Mouse (Mus musculus) right cerebral cortex, adult 18-20 months (tissue): ENCODE data around the gene Washc2.
A peak's percentile ranks its signal among the peaks of the same experiment; 100 is the strongest.

ENCODE experiments used
- DNase-seq: peaks from one replicate; pipeline ENCODE4 v3.0.0; 2022; ENCODE audit warnings: mixed read lengths

Gene Washc2

DNA sequence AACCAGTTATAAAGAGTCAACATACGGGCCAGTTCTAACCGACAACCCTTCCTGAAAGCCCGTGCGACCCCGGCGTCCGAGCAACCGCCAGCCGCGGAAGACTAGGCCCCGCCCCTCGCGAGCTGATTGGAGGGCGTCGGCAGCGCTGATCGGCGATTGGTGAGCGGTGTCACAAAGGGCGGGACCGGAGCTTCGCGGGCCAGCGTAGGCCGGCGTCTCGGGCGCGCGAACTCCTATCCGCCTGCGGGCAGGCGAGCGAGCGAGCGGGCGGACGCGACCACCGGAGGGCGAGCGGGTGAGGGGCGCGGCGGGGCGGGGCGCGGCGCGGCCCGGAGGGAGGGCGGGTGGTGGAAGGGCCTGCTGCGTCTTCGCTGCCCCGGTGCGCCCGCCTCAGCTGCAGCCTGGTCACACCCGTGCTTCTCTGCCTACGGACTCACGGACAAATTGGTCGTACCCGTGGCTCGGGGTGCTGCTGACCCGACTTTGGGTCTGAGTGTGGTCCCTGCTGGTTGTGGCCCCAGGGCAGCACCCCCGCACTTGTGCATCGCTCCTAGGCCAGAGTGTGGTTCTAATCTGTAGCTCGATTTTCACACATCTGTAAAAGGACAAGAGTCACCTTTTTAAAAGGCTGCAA is 56.3 kb downstream of the Washc2 start, which contains the start of gene Zfand4:
Gene Zfand4 (plus strand): TSS at position 205 of the 634 bp plus-strand sequence.
- DNase-seq, result peak; percentile 93

- DNase-seq, result no peak
Measured at GRCm38 (mm10) chr6:116264836-116265235, 57.0 kb downstream of the Washc2 start.

DNA sequence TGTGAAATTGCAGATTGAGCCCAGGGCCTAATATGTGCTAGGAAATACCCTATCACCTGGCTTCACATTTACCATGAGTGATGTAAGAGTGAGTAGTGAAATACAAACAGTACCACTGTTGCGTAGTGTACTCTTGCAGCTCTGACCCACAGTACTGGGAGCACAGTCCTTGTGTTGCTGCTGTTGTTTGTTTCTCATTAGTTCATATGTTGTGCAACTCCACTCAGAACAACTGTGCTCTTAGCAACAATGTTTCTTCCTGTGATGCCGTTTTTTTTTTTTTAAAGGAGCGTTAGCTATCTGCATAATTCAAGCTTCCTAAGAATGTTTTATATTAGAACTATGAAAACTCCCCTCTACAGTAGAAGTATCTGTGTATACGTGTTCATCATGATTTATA is 57.8 kb downstream of the Washc2 start:
- no peak for DNase-seq

DNA sequence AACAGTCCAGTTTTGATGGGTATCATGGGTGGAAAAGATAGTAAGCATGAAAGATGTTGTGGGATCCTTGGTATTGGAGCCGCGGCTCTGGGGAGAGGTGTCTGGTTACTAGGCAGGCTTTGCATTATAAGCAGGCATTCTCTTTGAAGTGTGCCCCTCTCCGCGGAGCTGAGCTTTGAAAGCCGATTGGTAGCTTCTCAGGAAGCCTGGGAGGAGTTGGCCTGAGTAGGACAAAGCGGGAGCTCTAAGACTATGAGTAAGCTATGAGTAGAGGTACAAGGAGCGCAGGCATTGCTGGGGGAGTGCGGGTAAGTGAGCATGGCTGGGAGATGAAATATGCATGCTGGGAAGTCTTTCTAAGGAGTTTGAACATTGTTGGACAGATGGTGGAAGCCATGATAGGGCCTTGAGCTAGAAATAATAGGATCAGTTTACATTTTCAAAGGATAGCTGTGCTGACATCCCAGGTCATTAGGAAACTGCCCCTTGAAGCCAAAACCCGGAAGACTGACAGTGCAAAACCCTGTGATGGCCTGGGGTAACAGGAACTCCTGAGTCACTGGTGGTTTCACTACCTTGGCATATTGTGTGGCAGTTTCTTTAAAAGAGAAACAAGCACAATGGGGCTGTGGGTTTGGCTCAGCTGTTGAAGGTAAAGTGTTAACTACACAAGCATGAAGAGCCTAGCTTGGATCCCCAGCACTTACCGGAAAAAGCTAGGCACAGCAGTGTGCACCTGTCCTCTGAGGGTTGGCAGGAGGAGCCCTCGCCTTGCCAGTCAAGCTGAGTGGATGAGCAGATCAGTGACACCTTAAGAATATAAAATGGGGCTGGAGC is 58.7 kb downstream of the Washc2 start:
- no peak for DNase-seq

- no peak for DNase-seq
Measured at GRCm38 (mm10) chr6:116267110-116267423, 59.2 kb downstream of the Washc2 start.

DNA sequence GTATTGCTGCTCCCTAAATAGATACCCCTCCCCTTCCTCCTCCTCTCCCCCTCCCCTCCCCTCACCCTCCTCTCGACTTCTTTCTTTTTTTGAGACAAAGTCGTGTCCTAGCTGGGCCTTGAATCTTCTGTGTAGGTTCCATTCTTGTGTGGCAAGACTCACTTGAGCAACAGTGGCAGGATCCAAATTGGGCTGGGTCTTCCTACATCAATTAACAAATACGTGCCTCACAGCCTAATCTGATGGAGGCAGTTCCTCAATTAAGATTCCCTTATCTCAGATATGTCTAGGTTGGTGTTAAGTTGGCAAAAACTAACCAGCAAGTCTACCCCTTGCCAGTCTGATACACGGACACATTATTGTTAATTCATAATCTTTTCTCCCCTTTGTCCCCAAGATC is 67.9 kb downstream of the Washc2 start:
- DNase-seq, result no peak

DNA sequence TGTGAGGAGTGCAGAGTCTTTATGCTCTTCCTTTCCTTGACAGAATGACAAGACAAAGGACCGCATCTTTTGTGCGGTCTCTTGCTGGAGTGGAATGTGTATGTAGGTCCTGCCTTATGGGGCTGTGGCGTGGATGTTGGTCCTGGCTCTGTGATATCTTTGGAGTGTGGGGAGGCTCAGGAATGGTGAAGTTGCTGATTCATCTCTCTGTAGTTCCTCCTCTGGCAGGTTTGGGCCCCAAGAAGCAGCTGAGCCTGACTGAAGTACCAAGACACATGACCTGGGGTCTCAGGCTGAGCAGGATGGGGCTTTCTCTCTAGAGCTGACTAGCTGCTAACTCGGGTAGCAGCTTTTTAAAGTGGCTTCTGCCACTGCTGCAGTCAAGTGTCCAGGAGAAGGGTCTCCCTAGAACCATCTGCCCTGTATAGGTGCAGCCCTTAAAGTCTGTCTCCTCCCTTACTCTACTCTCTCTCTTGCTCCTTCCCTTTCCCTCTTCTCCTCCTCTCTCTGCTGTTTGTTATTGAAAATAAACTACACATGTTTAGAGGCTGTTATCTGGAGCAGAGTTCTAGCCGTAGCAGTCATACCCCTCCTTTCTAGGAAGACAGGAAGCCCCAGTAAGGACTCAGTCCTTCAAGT is 71.0 kb downstream of the Washc2 start:
- no peak for DNase-seq

GRCm38 (mm10) chr6:116281014-116281413 is 73.2 kb downstream of the Washc2 start:
- DNase-seq, result no peak

- DNase-seq, result no peak
Measured at GRCm38 (mm10) chr6:116282546-116282945, 74.7 kb downstream of the Washc2 start.

- DNase-seq, result no peak
Measured at GRCm38 (mm10) chr6:116283280-116283679, 75.4 kb downstream of the Washc2 start.

GRCm38 (mm10) chr6:116286321-116286720 is 78.5 kb downstream of the Washc2 start:
- DNase-seq, result no peak

- no peak for DNase-seq
Measured at GRCm38 (mm10) chr6:116286870-116287575, 79.2 kb downstream of the Washc2 start.

DNA sequence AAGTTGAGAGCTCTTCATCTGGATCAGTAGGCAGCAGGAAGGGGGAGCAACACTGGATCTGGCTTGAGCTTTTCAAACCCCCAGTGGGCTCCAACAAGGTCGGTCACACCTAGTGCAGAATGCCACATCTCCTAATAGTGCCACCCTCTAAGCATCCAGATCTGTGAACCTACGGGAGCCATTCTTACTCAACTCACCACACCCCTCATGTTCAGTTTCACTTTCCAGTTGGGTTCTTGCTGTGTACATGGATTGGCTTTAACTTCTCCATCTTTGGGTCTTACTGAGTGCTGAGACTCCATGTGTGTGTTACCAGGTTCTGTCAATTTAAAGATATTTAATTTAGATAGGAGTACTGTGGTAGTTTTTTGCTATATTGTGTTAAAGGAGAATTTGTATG is 103.6 kb downstream of the Washc2 start:
- DNase-seq, result no peak
